Mouse (Mus musculus): ENCODE results near the gene Kif5a.

Kif5a gene

GRCm38 (mm10) chr10:127178286-127179027 lies 84.7 kb downstream of the Kif5a start:
- in situ Hi-C loops (cut with MboI; ENCODE audit: low sequenced_read_pairs) = no loop called here

- in situ Hi-C loops (cut with MboI; ENCODE audit: low sequenced_read_pairs) = no loop called here
Observed at GRCm38 (mm10) chr10:127177719-127178118, 85.4 kb downstream of the Kif5a start.

GRCm38 (mm10) chr10:127177235-127177634 lies 85.9 kb downstream of the Kif5a start:
- in situ Hi-C loops (cut with MboI; ENCODE audit: low sequenced_read_pairs) = no loop called here

GRCm38 (mm10) chr10:127176756-127177155 lies 86.4 kb downstream of the Kif5a start:
- in situ Hi-C loops (cut with MboI; ENCODE audit: low sequenced_read_pairs) = no loop called here

- in situ Hi-C loops (cut with MboI; ENCODE audit: low sequenced_read_pairs) = no loop called here
Observed at GRCm38 (mm10) chr10:127176228-127176627, 86.9 kb downstream of the Kif5a start.

Measured in CH12F3 (cell line).